Mouse (Mus musculus): ENCODE measurements around the gene Oxtr.

Gene Oxtr

DNA sequence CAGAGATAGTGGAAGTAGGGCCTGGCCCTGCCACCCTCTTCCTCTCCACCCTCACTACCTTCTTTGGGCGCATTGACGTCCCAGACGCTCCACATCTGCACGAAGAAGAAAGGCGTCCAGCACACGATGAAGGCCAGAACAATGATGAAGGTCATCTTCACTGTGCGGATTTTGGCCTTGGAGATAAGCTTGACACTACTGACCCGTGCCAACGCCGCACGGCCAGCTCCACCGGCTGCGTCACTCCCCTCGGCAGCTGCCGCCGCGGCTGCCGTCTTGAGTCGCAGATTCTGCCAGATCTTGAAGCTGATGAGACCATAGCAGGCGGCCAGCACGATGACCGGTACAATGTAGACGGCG, 942 bp downstream of the Oxtr start:
- no peak for DNase-seq (ENCODE audit: low spot score in 2 of 2)

DNA sequence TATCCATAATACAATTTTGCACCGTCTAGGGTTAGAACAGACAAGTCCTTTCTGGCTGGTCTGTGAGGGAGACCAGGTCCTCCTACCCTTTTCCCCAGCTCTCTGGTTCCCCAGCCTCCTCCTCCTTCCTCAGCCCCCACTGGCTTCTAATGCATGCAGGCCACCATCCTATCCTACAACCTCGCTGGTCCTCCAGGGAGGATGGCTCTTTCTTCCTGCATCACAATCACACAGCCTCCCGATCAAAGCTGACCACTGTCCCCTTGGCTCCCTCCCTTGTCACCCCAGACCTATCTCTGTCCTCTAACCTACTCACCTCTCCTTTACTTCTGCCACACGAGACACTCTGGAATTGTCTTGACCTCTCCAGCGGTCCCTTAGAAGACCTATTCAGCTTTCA, 1.8 kb downstream of the Oxtr start:
- no peak for DNase-seq (ENCODE audit: low spot score in 2 of 2)

DNA sequence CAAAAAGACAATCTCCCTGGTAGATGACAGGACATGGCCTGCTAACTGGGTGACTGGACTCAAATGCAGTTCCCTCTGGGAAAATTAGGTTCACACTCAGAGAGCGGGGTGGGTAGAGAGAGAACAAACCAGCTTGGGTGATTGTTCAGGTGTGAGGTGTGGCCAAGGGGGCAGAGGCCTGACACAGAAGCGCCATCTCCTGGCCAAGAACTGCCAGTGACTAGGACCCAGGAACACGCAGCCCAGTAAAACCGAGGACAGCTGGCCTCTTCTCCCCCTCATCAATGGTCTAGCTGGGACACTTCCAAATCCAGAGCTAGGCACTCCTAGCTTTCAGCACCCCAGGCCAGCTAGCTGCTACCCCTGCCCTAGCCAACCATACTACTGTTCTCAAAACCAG, 5.4 kb downstream of the Oxtr start:
- DNase-seq (ENCODE audit: low spot score in 2 of 2) = no peak

DNA sequence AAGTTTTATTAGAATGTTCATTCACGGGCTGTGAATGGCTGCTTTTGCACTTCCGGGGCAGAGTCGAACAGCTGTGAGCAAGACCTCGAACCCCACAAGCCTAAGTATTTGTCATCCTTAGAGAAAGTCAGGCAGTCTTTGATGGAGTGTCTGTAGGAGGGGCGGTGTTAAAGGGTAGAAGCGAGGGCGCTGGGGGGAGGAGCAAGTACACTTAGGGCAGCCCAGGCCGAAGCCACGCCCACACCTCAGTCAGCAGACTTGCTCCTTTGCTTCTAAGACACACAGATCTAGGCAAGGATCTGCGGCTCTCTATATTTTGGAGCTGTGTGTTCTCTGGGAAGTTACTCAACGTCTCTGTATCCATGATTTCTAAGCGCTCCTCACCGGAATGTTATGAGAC, 9.9 kb downstream of the Oxtr start:
- DNase-seq (ENCODE audit: low spot score in 2 of 2) = no peak

DNA sequence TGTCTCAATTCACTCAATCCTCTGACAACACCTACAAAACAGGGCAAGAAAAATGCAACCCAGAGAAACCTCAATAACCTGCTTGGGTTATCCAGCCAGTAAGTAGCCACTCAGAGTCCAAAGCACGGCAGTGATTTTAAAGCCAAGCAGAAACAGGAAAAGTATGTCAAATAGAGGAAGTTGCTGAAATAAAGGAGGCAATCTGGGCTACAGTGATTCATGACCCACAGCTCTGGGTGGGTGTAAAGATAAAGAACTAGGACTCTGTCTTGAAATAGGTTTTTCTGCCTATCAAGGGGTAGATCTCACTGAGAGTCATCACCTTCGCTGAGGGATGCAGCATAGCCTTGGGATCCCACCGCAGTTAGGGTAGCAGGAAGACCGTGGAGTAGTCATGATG, 18.1 kb downstream of the Oxtr start:
- DNase-seq (ENCODE audit: low spot score in 2 of 2) = no peak

GRCm38 (mm10) chr6:112466001-112466400, 23.7 kb downstream of the Oxtr start:
- DNase-seq (ENCODE audit: low spot score in 2 of 2) = no peak

DNA sequence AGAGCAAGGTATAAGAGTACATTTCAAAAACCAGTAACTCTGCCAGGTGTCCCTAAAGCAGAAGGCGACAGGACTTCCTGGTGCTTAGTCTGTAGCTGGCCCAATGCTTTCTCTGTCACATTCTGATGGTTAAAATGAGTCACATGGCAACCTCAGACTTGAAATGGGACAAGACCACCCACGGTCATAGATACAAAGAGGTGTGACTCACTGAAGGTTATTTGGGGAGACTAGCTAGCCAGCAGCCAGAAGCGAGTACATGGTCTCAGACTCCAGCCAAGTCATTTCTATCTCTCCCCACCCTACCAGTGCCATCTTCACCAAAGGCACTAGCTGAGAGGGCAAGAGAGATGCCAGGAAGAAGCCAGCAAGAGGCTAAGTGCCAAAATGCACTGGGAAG, 24.3 kb downstream of the Oxtr start:
- no peak for DNase-seq (ENCODE audit: low spot score in 2 of 2)

DNA sequence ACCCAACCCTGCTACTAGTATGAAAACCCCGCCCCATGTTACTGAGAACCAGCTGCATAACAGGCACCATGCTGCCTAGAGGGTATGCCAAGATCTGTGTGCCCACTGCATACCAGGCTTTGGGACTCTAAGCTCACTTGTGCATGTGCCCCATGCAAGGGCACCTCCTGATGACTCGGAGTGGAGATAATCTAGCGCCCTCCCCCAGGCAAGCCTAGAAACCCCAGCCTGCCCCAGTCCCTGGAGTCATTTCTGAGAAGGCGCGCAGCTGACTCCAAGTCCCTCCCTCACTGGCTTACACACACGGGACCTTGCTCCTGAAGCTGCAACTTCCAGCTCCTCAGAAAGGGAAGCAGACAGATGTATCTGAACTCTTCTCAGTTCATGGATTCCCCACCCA, 26.4 kb downstream of the Oxtr start:
- no peak for DNase-seq (ENCODE audit: low spot score in 2 of 2)

DNA sequence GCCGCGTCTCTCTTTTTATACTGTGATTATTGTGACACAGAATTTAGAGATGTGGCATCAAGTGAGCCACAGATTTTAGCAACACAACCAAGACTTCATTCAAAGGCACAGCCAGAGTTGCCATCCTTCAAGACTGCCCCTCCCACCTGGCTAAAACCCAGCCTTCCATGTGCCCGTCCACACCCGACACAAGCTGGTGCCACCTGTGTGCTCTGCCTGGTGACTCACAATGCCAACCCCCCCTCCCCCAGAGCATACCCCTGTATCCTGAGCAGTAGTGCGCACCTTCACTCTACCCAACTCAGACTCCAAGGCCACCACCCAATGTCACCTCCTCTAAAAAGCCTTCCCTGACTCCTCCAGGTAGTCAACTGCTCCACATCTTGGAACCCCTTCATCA, 28.3 kb downstream of the Oxtr start:
- no peak for DNase-seq (ENCODE audit: low spot score in 2 of 2)

- DNase-seq (ENCODE audit: low spot score in 2 of 2) = no peak
Observed at GRCm38 (mm10) chr6:112459341-112459749, 30.4 kb downstream of the Oxtr start, which contains the start of gene Cav3. Cav3 (plus strand) TSS chr6:112459505.

DNA sequence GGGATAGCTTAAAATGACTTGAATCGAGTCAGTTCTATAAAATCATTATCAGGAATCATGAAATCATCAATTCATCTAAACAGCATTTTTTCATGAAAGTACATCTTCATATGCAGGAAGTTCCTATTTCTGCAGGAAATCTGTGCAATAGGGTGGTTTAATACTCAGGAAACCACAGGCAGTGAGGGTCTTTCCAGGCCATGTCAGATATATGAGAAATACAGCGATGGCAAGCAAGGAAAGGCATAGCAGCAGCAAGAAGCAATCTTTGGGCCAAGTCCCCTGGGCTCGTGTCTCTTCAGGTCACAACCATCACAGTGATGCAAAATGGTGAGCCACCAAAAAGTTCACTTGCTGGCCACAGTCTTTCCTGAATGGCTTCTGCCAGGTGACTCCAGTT, 44.1 kb downstream of the Oxtr start:
- no peak for DNase-seq (ENCODE audit: low spot score in 2 of 2)

DNA sequence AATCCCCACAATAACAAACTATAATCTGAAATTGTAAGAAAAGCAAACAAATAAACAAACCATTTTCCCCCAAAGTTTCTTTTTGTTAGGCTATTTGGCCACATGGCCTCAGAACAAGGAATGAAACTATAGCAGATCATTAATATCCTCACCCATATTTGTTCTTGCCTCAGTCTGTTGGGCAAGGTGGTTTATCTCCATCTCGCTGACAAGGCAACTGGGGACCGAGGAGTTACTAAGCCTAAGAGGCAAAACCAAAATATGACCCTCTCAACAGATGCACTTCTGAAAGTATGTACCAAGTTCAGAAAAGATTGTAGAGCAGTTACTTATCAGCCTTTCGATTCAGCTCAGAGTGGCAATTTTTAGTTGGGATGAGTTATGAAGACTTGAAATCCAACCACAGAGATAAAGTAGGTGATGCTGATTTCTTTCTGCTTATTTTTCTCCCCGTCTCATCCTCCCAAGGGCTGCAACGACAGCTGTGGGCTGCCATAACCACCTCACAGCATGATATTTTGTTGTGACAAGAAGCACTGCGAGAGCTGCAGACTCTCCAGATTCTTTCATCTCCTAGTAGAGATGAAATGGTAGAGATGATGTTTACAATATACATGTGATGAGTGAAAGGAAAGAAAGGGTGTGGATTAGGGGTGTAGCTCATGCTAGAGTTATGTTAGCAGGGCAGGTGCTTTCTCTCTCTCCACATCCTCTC, 63.6 kb downstream of the Oxtr start:
- DNase-seq (ENCODE audit: low spot score in 2 of 2) = no peak

DNA sequence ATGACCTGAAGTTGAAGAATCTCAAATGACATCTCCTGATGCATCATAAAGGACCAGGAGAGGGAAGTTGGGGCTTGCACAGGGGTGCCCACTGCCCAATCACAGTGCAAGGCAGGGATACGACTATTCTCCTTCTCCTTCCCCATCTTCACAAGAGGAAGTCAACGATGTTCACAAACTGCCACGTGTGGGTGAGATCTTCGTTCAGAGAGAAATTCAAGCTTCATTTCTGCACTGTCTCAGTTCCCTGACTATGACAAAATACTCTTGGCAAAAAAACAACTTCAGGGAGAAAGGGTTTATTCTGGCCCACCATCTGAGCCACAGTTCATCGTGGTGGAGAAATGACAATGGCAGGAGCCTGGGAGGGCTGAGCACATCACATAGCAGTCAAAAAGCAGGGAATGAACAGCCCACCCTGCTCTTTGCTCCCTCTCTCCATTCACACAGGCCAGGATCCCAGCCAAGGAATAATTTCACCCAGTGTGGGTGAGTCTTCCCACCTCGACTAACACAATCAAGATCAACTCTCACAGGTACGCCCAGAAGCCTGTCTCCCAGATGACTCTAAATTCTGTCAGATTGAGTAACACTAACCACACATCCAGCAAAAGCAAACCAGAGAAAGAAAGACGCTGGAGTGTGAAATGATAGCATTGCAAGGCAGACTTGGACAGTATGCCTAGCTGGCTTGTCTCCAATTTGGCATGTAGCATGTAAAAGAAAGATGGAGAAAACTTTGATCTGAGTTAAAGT, 65.8 kb downstream of the Oxtr start:
- DNase-seq (ENCODE audit: low spot score in 2 of 2) = no peak

Measured in spleen, postnatal 10 days (tissue).